Mouse (Mus musculus) forebrain, embryonic 15.5 days (tissue): ENCODE results near the gene Msantd3. TPM values are rescaled to one million over a fixed set of nuclear protein-coding genes. Genes with fewer than 3 reads are reported as not detected.

Experiments
- ATAC-seq: fragments of 200-750 bp; cut with Nextera tagmentation; replicated peaks from 2 replicates; pipeline ENCODE4 v1.8.0; 2017; ENCODE audit warnings: mild to moderate bottlenecking, moderate TSS enrichment, moderate library complexity
- H3K27ac ChIP-seq: fragments of 300-500 bp; sonication (generic); replicated peaks from 2 replicates; pipeline ENCODE4 v1.5.1; 2015; ENCODE audit warnings: mild to moderate bottlenecking, inconsistent platforms
- H3K27me3 ChIP-seq: fragments of 300-500 bp; sonication (generic); 2 replicates; pipeline ENCODE4 v1.6.1; 2015; ENCODE audit warnings: inconsistent platforms
- H3K36me3 ChIP-seq: fragments of 300-500 bp; sonication (generic); 2 replicates; pipeline ENCODE4 v1.6.1; 2015; ENCODE audit warnings: mild to moderate bottlenecking, inconsistent platforms
- H3K4me1 ChIP-seq: fragments of 300-500 bp; sonication (generic); 2 replicates; pipeline ENCODE4 v1.6.1; 2015; ENCODE audit warnings: inconsistent platforms
- H3K4me2 ChIP-seq: fragments of 300-500 bp; sonication (generic); replicated peaks from 2 replicates; pipeline ENCODE4 v1.6.1; 2015; ENCODE audit warnings: mild to moderate bottlenecking, inconsistent platforms
- H3K4me3 ChIP-seq: fragments of 300-500 bp; sonication (generic); 2 replicates; pipeline ENCODE4 v1.5.1; 2015; ENCODE audit warnings: mild to moderate bottlenecking, inconsistent platforms
- H3K9ac ChIP-seq: fragments of 300-500 bp; sonication (generic); replicated peaks from 2 replicates; pipeline ENCODE4 v1.6.1; 2015; ENCODE audit warnings: mild to moderate bottlenecking, inconsistent platforms
- H3K9me3 ChIP-seq: fragments of 300-500 bp; sonication (generic); 2 replicates; pipeline ENCODE4 v1.6.1; 2016; ENCODE audit warnings: inconsistent platforms
- WGBS: fragments of 180-500 bp; shearing (Covaris S2); methylation state at CpG from one replicate; pipeline ENCODE4 v1.1.7; 2015; ENCODE audit warnings: mixed read lengths; 5-methylcytosine and 5-hydroxymethylcytosine counted together
- polyA plus RNA-seq: library from polyadenylated mRNA; unstranded; fragments of >200 nt; fragmentation: Nextera tagmentation; extraction: Ambion mirVana; gene quantifications from 2 replicates; pipeline ENCODE4 v1.2.1, GENCODE M21; 2015

The Msantd3 gene
- 43.9 and 45.2 TPM in 2 replicates for polyA plus RNA-seq

- peak within 1 kb of the TSS; percentile 80 for H3K4me2 ChIP-seq
- peak within 1 kb of the TSS; percentile 90 for H3K27ac ChIP-seq
- H3K9me3 ChIP-seq: no peaks in the 10 kb centered on the region
- H3K4me3 ChIP-seq: peak within 1 kb of the TSS; percentile 88
- ATAC-seq: peak; percentile 73
- H3K27me3 ChIP-seq: no peaks in the 10 kb centered on the region
- peak within 1 kb of the TSS; percentile 98 for H3K9ac ChIP-seq
- 0% methylated on average over 48 of the region's 86 CpGs for WGBS
- no peaks in the 10 kb centered on the region for H3K36me3 ChIP-seq
- H3K4me1 ChIP-seq: peaks cover 45% of the 10 kb centered on the region
Observed at GRCm38 (mm10) chr4:48539841-48540575, at the start of gene Msantd3. Gene Msantd3, plus strand, starts transcription at chr4:48539935.

DNA sequence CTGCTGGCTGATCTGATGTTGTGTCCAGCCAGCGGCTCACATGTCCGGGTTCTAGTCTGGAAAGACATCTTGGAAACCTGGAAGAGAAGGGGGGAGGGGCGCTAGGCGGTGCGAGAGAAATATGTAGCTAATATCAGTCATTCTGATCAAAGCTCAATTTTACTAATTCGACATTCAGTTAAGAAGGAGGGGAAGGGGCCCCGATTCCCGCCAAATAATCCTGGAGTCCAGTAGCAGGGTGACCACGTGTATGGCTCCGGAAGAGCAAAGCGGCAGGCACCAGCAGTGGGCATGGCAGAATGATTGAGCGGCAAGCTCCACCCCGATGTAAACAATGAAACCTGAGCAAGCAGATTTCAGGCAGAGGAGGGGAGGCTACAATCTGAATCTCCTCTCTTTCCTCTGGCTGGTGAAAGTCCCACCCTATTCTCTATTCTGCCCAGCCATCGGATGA is 48.4 kb upstream of the Msantd3 start:
- H3K27ac ChIP-seq: no peak overlapping the region
- no peaks in the 10 kb centered on the region for H3K9me3 ChIP-seq
- no peaks in the 10 kb centered on the region for H3K36me3 ChIP-seq
- H3K27me3 ChIP-seq: no peaks in the 10 kb centered on the region
- H3K4me3 ChIP-seq: peak overlapping the region; percentile 37
- no peaks in the 10 kb centered on the region for H3K4me1 ChIP-seq
- peak overlapping the region; percentile 44 for H3K4me2 ChIP-seq
- ATAC-seq: peak; percentile 48; the same call in 1 of the 2 replicates
- peak overlapping the region; percentile 37; the same call in 1 of the 2 replicates for H3K9ac ChIP-seq
- WGBS: 9% methylated on average over 14 of the region's 14 CpGs

- Histone ChIP-seq H3K27ac (no peak overlapping the region), H3K9ac (no peak overlapping the region), H3K36me3 (no peaks in the 10 kb centered on the region), H3K9me3 (no peaks in the 10 kb centered on the region), H3K4me2 (no peak overlapping the region), H3K4me3 (no peak overlapping the region), H3K27me3 (no peaks in the 10 kb centered on the region), H3K4me1 (no peaks in the 10 kb centered on the region)
- 95% methylated on average over 2 of the region's 2 CpGs for WGBS
- ATAC-seq: no peak
Observed at GRCm38 (mm10) chr4:48492510-48492909, 47.2 kb upstream of the Msantd3 start.

DNA sequence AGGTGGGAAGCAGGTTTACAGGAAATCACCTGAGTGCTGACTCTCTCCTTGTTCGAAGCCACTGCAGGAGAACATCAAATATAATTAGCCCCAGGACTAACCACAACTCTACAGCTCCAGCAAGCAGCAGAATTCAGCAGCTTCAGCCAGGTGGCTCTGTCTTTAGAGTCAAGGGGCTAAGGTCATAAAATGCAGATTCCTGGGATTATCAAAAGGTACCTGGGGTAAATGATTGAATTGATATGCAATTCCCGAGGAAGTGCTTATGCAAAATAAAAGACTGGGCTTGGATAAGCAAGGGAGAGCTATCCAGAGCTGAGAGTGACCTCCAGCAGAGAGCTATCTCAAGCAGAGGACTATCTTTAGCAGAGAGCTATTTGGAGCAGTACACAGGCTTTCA is 28.9 kb upstream of the Msantd3 start:
- Histone ChIP-seq H3K9ac (no peak overlapping the region), H3K4me2 (no peak overlapping the region), H3K9me3 (no peaks in the 10 kb centered on the region), H3K4me1 (no peaks in the 10 kb centered on the region), H3K27me3 (no peaks in the 10 kb centered on the region), H3K27ac (no peak overlapping the region), H3K36me3 (no peaks in the 10 kb centered on the region), H3K4me3 (no peak overlapping the region)
- 82% methylated on average over 2 of the region's 2 CpGs for WGBS
- no peak for ATAC-seq

DNA sequence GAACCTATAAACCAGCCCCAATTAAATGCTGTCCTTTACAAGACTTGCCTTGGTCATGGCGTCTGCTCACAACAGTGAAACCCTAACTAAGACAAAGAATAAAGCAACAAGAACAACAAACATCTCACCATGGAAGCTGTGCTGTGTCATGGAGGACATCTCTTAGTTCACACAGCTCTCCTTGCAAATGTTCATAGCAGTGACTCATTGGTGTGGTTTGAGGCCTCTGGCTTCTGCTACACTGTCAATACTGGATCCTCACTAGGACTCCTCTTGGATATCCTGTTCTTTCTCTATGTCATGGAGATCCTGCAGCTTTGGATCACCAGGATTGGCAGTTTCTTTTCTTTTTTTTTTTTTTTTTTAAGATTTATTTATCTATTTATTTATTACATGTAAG is 10.2 kb upstream of the Msantd3 start:
- no peaks in the 10 kb centered on the region for H3K36me3 ChIP-seq
- H3K4me2 ChIP-seq: no peak overlapping the region
- H3K27me3 ChIP-seq: no peaks in the 10 kb centered on the region
- no peaks in the 10 kb centered on the region for H3K4me1 ChIP-seq
- H3K9ac ChIP-seq: no peak overlapping the region
- 100% methylated on average over 1 of the region's 1 CpGs for WGBS
- no peaks in the 10 kb centered on the region for H3K9me3 ChIP-seq
- no peak for ATAC-seq
- H3K4me3 ChIP-seq: no peak overlapping the region
- no peak overlapping the region for H3K27ac ChIP-seq

DNA sequence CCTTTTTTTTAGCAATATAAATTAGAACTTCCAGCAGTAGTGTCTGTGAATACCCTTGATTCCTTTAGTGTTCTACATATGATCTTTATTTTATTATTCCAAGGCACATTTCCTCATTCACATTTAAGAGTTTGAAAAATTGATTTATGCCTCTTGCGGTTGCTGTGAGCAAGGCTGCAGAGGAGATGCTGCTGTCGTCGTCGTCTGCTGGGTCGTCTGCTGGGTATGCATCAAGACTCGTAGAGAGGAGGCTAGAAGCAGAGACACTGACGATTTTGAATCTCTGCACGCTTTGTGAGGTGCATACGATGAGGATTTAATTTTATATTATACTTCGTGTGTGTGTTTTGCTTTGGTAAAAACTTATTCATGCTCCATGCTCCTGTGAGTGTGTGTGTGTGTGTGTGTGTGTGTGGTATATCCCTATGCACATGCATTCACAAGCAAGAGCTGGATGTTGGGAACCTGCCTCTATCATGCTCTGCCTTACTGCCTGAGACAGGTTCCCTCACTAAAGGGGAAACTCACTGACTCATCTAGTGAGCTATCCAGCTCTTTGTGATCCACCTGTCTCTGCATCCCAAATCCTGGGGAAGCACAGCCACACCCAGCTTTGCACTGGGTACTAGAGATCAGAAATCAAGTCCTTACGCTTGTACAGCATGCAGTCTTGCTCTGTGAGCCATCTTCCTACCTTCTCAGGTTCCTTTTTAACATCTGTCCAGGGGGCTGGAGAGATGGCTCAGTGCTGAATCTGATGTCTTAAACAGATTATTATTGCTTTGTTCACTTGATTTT is 7.7 kb upstream of the Msantd3 start:
- WGBS: 85% methylated on average over 11 of the region's 11 CpGs
- no peak for ATAC-seq
- Histone ChIP-seq H3K27me3 (no peaks in the 10 kb centered on the region), H3K27ac (no peak overlapping the region), H3K36me3 (no peaks in the 10 kb centered on the region), H3K4me1 (no peaks in the 10 kb centered on the region), H3K9ac (no peak overlapping the region), H3K9me3 (no peaks in the 10 kb centered on the region), H3K4me3 (no peak overlapping the region), H3K4me2 (no peak overlapping the region)

DNA sequence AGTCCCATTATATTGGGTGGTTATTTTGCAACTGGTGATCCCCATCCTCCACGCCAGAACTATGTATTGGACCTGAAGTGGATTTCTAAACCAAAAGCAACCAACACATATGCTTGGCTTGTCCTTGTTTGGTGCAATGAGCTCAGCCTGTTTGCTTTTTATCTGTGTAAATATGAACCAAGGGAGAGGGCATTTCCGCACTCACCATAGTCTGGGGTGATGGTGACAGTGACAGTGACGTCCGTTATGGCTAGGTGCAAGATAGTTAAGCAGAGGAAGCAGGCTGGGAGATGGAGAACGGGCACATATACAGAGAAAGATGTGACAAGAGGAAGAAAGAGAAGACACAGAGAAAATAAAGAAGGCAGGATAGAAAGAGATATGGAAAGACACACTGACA is 3.5 kb upstream of the Msantd3 start:
- no peak overlapping the region for H3K9ac ChIP-seq
- H3K4me3 ChIP-seq: no peak overlapping the region
- H3K4me1 ChIP-seq: peaks cover 10% of the 10 kb centered on the region
- no peak overlapping the region for H3K4me2 ChIP-seq
- ATAC-seq: no peak
- H3K27me3 ChIP-seq: no peaks in the 10 kb centered on the region
- H3K36me3 ChIP-seq: no peaks in the 10 kb centered on the region
- H3K27ac ChIP-seq: no peak overlapping the region
- 83% methylated on average over 5 of the region's 5 CpGs for WGBS
- H3K9me3 ChIP-seq: no peaks in the 10 kb centered on the region

DNA sequence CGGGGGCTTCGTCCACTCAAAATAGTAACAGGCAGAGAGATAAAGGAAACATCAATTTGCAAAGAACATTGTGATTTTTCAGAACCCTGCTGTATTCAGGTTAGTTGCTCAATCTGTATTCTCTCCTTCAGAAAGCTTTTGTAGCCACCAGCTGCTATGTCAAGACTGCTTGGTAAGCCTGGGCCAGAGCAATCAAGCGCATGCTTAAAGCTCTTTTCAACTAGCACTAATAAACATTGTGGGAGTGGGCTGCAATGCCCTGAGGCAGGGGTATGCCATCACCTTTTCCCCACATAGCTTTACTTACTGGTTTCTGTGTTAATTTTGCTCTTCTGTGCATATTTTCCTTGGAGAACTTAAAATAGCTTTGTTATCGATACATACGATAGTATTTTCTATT is 2.7 kb upstream of the Msantd3 start:
- Histone ChIP-seq H3K27me3 (no peaks in the 10 kb centered on the region), H3K4me2 (no peak overlapping the region), H3K4me3 (no peak overlapping the region), H3K9ac (no peak overlapping the region), H3K36me3 (no peaks in the 10 kb centered on the region), H3K27ac (no peak overlapping the region), H3K4me1 (peaks cover 17% of the 10 kb centered on the region), H3K9me3 (no peaks in the 10 kb centered on the region)
- whole genome bisulfite sequencing: 48% methylated on average over 5 of the region's 5 CpGs
- no peak for ATAC-seq

DNA sequence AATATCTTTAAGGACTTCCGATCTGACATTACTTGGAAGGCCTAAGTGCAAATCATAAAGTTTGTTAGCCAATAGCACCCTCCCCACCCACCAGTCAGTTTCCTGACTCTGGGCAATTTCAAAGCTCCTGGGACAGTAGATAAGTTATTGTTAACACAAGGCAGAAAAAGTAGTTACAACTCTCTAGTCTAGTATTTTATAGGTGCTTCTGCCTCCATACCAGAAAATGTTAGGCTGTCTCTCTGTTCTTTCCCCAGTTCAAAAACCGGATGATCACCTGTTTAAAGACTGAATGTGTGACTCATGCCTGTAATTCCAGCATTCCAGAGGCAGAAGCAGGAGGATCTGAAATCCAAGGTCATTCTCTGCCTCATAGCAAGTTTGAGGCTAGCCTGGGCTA is 1.2 kb upstream of the Msantd3 start:
- no peak overlapping the region for H3K27ac ChIP-seq
- no peak overlapping the region for H3K4me2 ChIP-seq
- H3K9me3 ChIP-seq: no peaks in the 10 kb centered on the region
- 92% methylated on average over 2 of the region's 2 CpGs for WGBS
- peaks cover 32% of the 10 kb centered on the region for H3K4me1 ChIP-seq
- ATAC-seq: no peak
- H3K27me3 ChIP-seq: no peaks in the 10 kb centered on the region
- no peaks in the 10 kb centered on the region for H3K36me3 ChIP-seq
- no peak overlapping the region for H3K9ac ChIP-seq
- H3K4me3 ChIP-seq: no peak overlapping the region

DNA sequence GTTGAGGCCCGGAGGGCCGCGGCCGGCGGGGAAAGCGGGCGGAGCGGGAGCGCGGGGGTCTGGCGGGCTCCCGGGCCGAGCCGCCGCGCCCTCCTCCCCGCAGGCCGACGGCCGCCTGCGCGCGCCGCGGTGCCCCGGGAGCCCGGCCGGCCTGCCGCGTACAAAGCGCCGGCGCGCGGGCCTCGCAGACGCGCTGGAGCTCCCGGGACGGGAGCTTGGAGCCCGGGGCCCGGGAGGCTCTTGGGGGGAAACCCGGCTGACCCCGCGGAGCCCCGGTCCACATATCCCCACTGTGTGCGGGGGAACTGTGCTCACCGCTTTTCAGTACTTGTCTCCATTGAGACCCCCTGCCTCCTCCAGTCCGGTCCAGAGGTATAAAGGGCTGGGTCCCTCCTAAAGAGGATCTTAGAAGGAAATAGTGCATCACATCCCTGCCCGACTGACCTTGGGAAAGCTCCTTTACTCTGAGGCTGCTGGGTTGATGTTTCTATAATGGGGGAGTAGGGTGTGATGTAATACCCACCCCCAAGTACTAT is 909 bp downstream of the Msantd3 start:
- Histone ChIP-seq H3K9ac (peak overlapping the region; percentile 98), H3K27ac (peak overlapping the region; percentile 90), H3K27me3 (no peaks in the 10 kb centered on the region), H3K4me3 (peak overlapping the region; percentile 88), H3K36me3 (no peaks in the 10 kb centered on the region), H3K4me1 (peaks cover 52% of the 10 kb centered on the region), H3K9me3 (no peaks in the 10 kb centered on the region), H3K4me2 (peak overlapping the region; percentile 50)
- ATAC-seq: peak; percentile 61
- WGBS: 0% methylated on average over 41 of the region's 50 CpGs

- no peak for ATAC-seq
- Histone ChIP-seq H3K4me3 (peak overlapping the region; percentile 88), H3K36me3 (no peaks in the 10 kb centered on the region), H3K9me3 (no peaks in the 10 kb centered on the region), H3K4me2 (peak overlapping the region; percentile 50), H3K27me3 (no peaks in the 10 kb centered on the region), H3K4me1 (peaks cover 62% of the 10 kb centered on the region), H3K27ac (0 out of 2 replicates have a peak overlapping the region, but pooled peaks have one; percentile 90), H3K9ac (peak overlapping the region; percentile 98)
- WGBS: 3% methylated on average over 15 of the region's 15 CpGs
Observed at GRCm38 (mm10) chr4:48541526-48542250, 2.0 kb downstream of the Msantd3 start.
